Mouse (Mus musculus) embryo, embryonic 10 days (tissue): ENCODE measurements around the gene Zyx.

Source experiments
- DNase-seq: peaks from one replicate; pipeline ENCODE4 v3.0.0-alpha.2; 2015; ENCODE audit warnings: low spot score

Gene Zyx

GRCm38 (mm10) chr6:42397041-42397657, 47.7 kb downstream of the Zyx start:
- DNase-seq = no peak

- no peak for DNase-seq
These were observed 48.9 kb downstream of the Zyx start for GRCm38 (mm10) chr6:42398285-42398684.

- no peak for DNase-seq
These were observed 49.6 kb downstream of the Zyx start for GRCm38 (mm10) chr6:42398998-42399397.

GRCm38 (mm10) chr6:42399938-42400337, 50.5 kb downstream of the Zyx start, which contains the start of gene Tas2r143:
TSS of gene Tas2r143 (plus strand) at chr6:42400238.
- DNase-seq = no peak

GRCm38 (mm10) chr6:42405134-42405533, 55.7 kb downstream of the Zyx start, which contains the start of gene Tas2r135:
TSS of gene Tas2r135 (plus strand) at chr6:42405434.
- no peak for DNase-seq
